Mouse (Mus musculus) midbrain, embryonic 11.5 days (tissue): ENCODE data around the gene Fcer1g. TPM values are rescaled to one million over a fixed set of nuclear protein-coding genes. Genes with fewer than 3 reads are reported as not detected.

ENCODE experiments used
- polyA plus RNA-seq: library from polyadenylated mRNA; unstranded; fragments of >200 nt; fragmentation: Nextera tagmentation; extraction: Ambion mirVana; gene quantifications from 2 replicates; pipeline ENCODE4 v1.2.1, GENCODE M21; 2014

Fcer1g gene
- polyA plus RNA-seq, 1 experiment from 2014 or later = 27.3 TPM

Other genes with a start within 250 kb of the Fcer1g start
- gene Fcgr4, start 215.4 kb downstream of the Fcer1g start, polyA plus RNA-seq = 0.18 and 0.55 TPM in 2 replicates
- gene Fcgr3, start 169.4 kb downstream of the Fcer1g start, polyA plus RNA-seq = 8.5 and 8.6 TPM in 2 replicates
- gene Cfap126, start 120.4 kb downstream of the Fcer1g start, polyA plus RNA-seq = 1.7 and 2.4 TPM in 2 replicates
- 291 and 314 TPM in 2 replicates for gene Sdhc, start 83.8 kb downstream of the Fcer1g start, polyA plus RNA-seq
- 0.12 TPM in 2 replicates for gene Mpz, start 83.7 kb downstream of the Fcer1g start, polyA plus RNA-seq
- gene Pcp4l1, start 38.1 kb downstream of the Fcer1g start, polyA plus RNA-seq = 30.1 and 32.0 TPM in 2 replicates
- gene Nr1i3, start 20.4 kb downstream of the Fcer1g start, polyA plus RNA-seq = 0.10 and 0.18 TPM in 2 replicates
- 24.0 and 24.7 TPM in 2 replicates for gene Tomm40l, start 11.9 kb downstream of the Fcer1g start, polyA plus RNA-seq
- 2.1 and 3.7 TPM in 2 replicates for gene Apoa2, start 9.3 kb downstream of the Fcer1g start, polyA plus RNA-seq
- gene Adamts4, start 16.1 kb upstream of the Fcer1g start, polyA plus RNA-seq = 4.0 and 4.4 TPM in 2 replicates
- 232 and 274 TPM in 2 replicates for gene Ndufs2, start 17.0 kb upstream of the Fcer1g start, polyA plus RNA-seq
- 49.5 and 58.4 TPM in 2 replicates for gene B4galt3, start 36.0 kb upstream of the Fcer1g start, polyA plus RNA-seq
- 54.1 and 56.3 TPM in 2 replicates for gene Ppox, start 46.8 kb upstream of the Fcer1g start, polyA plus RNA-seq
- 84.7 and 88.6 TPM in 2 replicates for gene Usp21, start 53.6 kb upstream of the Fcer1g start, polyA plus RNA-seq
- 115 and 117 TPM in 2 replicates for gene Ufc1, start 60.7 kb upstream of the Fcer1g start, polyA plus RNA-seq
- 45.1 and 46.7 TPM in 2 replicates for gene Dedd, start 94.8 kb upstream of the Fcer1g start, polyA plus RNA-seq
- gene Nit1, start 111.3 kb upstream of the Fcer1g start, polyA plus RNA-seq = 31.9 and 32.7 TPM in 2 replicates
- gene Pfdn2, start 111.3 kb upstream of the Fcer1g start, polyA plus RNA-seq = 64.8 and 69.8 TPM in 2 replicates
- gene Klhdc9, start 126.4 kb upstream of the Fcer1g start, polyA plus RNA-seq = 1.4 and 2.3 TPM in 2 replicates
- gene Nectin4, start 135.7 kb upstream of the Fcer1g start, polyA plus RNA-seq = 0.49 and 0.65 TPM in 2 replicates
- 0.38 and 0.57 TPM in 2 replicates for gene Arhgap30, start 154.6 kb upstream of the Fcer1g start, polyA plus RNA-seq
- gene Usf1, start 176.9 kb upstream of the Fcer1g start, polyA plus RNA-seq = 152 and 154 TPM in 2 replicates
- gene Tstd1, start 184.5 kb upstream of the Fcer1g start, polyA plus RNA-seq = 2.1 and 4.0 TPM in 2 replicates
- gene F11r, start 203.2 kb upstream of the Fcer1g start, polyA plus RNA-seq = 9.9 and 13.1 TPM in 2 replicates